Mouse (Mus musculus) midbrain, embryonic 13.5 days (tissue): ENCODE results near the gene E130208F15Rik. TPM values are rescaled to one million over a fixed set of nuclear protein-coding genes. Genes with fewer than 3 reads are reported as not detected.

Experiments used
- ATAC-seq: fragments of 200-750 bp; cut with Nextera tagmentation; 2 replicates; pipeline ENCODE4 v1.8.0; 2017; ENCODE audit warnings: mild to moderate bottlenecking, moderate TSS enrichment, moderate library complexity
- H3K27ac ChIP-seq: fragments of 300-500 bp; sonication (generic); 2 replicates; pipeline ENCODE4 v1.5.1; 2015; ENCODE audit warnings: inconsistent platforms, mild to moderate bottlenecking, moderate library complexity
- H3K27me3 ChIP-seq: fragments of 300-500 bp; sonication (generic); 2 replicates; pipeline ENCODE4 v1.6.1; 2015; ENCODE audit warnings: mild to moderate bottlenecking, inconsistent platforms
- H3K36me3 ChIP-seq: fragments of 300-500 bp; sonication (generic); 2 replicates; pipeline ENCODE4 v1.6.1; 2015; ENCODE audit warnings: mild to moderate bottlenecking, inconsistent platforms
- H3K4me1 ChIP-seq: fragments of 300-500 bp; sonication (generic); replicated peaks from 2 replicates; pipeline ENCODE4 v1.6.1; 2015; ENCODE audit warnings: inconsistent platforms
- H3K4me2 ChIP-seq: fragments of 300-500 bp; sonication (generic); replicated peaks from 2 replicates; pipeline ENCODE4 v1.6.1; 2015; ENCODE audit warnings: moderate library complexity, mild to moderate bottlenecking, inconsistent platforms
- H3K4me3 ChIP-seq: fragments of 300-500 bp; sonication (generic); replicated peaks from 2 replicates; pipeline ENCODE4 v1.5.1; 2015; ENCODE audit warnings: mild to moderate bottlenecking, inconsistent platforms
- H3K9ac ChIP-seq: fragments of 300-500 bp; sonication (generic); replicated peaks from 2 replicates; pipeline ENCODE4 v1.6.1; 2015; ENCODE audit warnings: mild to moderate bottlenecking, inconsistent platforms
- H3K9me3 ChIP-seq: fragments of 300-500 bp; sonication (generic); 2 replicates; pipeline ENCODE4 v1.6.1; 2016; ENCODE audit warnings: mild to moderate bottlenecking, inconsistent platforms
- WGBS: fragments of 180-500 bp; shearing (Covaris S2); methylation state at CpG from one replicate; pipeline ENCODE4 v1.1.7; 2015; 5-methylcytosine and 5-hydroxymethylcytosine counted together
- polyA plus RNA-seq: library from polyadenylated mRNA; unstranded; fragments of >200 nt; fragmentation: Nextera tagmentation; extraction: Ambion mirVana; gene quantifications from 2 replicates; pipeline ENCODE4 v1.2.1, GENCODE M21; 2015

E130208F15Rik gene
- polyA plus RNA-seq = not detected in 2 replicates

- peak within 1 kb of the TSS; percentile 87 for H3K4me2 ChIP-seq
- no peaks in the 10 kb centered on the region for H3K9me3 ChIP-seq
- WGBS = under 1% methylated on average over 63 of the region's 63 CpGs
- peak within 1 kb of the TSS; percentile 89 for H3K9ac ChIP-seq
- peak; percentile 85 for ATAC-seq
- H3K27me3 ChIP-seq = 0 out of 2 replicates have a peak, but pooled peaks cover 9% of the 10 kb centered on the region
- H3K4me1 ChIP-seq = peaks cover 18% of the 10 kb centered on the region
- peak within 1 kb of the TSS; percentile 81 for H3K4me3 ChIP-seq
- H3K36me3 ChIP-seq = no peaks in the 10 kb centered on the region
- peak within 1 kb of the TSS; percentile 80 for H3K27ac ChIP-seq
Measured at GRCm38 (mm10) chr7:30321539-30322284, at the start of gene E130208F15Rik. E130208F15Rik (plus strand) TSS chr7:30321740.

GRCm38 (mm10) chr7:30274383-30274782, 47.2 kb upstream of the E130208F15Rik start:
- Histone ChIP-seq H3K4me3 (no peak overlapping the region), H3K4me2 (no peak overlapping the region), H3K27me3 (no peaks in the 10 kb centered on the region), H3K4me1 (peaks cover 5% of the 10 kb centered on the region), H3K36me3 (peaks cover 7% of the 10 kb centered on the region; the same call in 1 of the 2 replicates), H3K9ac (no peak overlapping the region), H3K27ac (no peak overlapping the region), H3K9me3 (no peaks in the 10 kb centered on the region)
- WGBS = 91% methylated on average over 6 of the region's 6 CpGs
- ATAC-seq = no peak

DNA sequence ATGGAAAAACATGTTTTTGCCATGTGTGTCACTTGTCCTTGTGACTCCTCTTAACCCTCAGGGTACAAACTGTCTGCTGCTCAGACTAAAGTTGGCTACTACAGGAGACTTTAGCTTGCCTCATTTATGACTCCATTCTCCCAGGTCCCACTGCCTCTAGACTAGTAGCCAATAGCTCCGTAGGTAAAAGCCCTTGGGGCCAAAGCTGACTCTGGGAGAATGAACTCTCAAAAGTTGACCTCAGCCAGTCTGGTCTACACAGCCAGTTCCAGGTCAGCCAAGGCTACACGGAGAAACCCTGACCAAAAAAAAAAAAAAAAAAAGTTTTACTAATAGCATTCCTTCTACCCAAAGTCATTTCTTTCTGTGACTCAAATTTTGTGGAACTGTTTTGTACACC, 42.6 kb upstream of the E130208F15Rik start:
- Histone ChIP-seq H3K4me3 (peak overlapping the region; percentile 75; the same call in 1 of the 2 replicates), H3K27me3 (no peaks in the 10 kb centered on the region), H3K27ac (no peak overlapping the region), H3K4me2 (peak overlapping the region; percentile 92), H3K9me3 (no peaks in the 10 kb centered on the region), H3K36me3 (no peaks in the 10 kb centered on the region), H3K4me1 (peaks cover 19% of the 10 kb centered on the region), H3K9ac (no peak overlapping the region)
- WGBS = 64% methylated on average over 2 of the region's 2 CpGs
- ATAC-seq = no peak

- H3K9me3 ChIP-seq = no peaks in the 10 kb centered on the region
- H3K4me2 ChIP-seq = peak overlapping the region; percentile 92
- H3K9ac ChIP-seq = peak overlapping the region; percentile 72
- H3K27ac ChIP-seq = peak overlapping the region; percentile 98; the same call in 1 of the 2 replicates
- no peaks in the 10 kb centered on the region for H3K27me3 ChIP-seq
- H3K4me1 ChIP-seq = peaks cover 19% of the 10 kb centered on the region
- no peaks in the 10 kb centered on the region for H3K36me3 ChIP-seq
- WGBS = under 1% methylated on average over 6 of the region's 6 CpGs
- H3K4me3 ChIP-seq = peak overlapping the region; percentile 75
- peak; percentile 24; the same call in 1 of the 2 replicates for ATAC-seq
Measured at GRCm38 (mm10) chr7:30279536-30279935, 42.0 kb upstream of the E130208F15Rik start.

GRCm38 (mm10) chr7:30279951-30280669, 41.4 kb upstream of the E130208F15Rik start, which contains the start of the genes Thap8 and Wdr62:
Thap8 (plus strand) TSS chr7:30280094.
Wdr62 (minus strand) TSS chr7:30280419.
- H3K9ac ChIP-seq = peak within 1 kb of the TSS; percentile 72
- ATAC-seq = peak; percentile 96
- H3K9me3 ChIP-seq = no peaks in the 10 kb centered on the region
- peaks cover 19% of the 10 kb centered on the region for H3K4me1 ChIP-seq
- H3K27ac ChIP-seq = peak within 1 kb of the TSS; percentile 98
- under 1% methylated on average over 49 of the region's 49 CpGs for WGBS
- peak within 1 kb of the TSS; percentile 75 for H3K4me3 ChIP-seq
- H3K27me3 ChIP-seq = no peaks in the 10 kb centered on the region
- H3K4me2 ChIP-seq = peak within 1 kb of the TSS; percentile 92
- H3K36me3 ChIP-seq = no peaks in the 10 kb centered on the region

DNA sequence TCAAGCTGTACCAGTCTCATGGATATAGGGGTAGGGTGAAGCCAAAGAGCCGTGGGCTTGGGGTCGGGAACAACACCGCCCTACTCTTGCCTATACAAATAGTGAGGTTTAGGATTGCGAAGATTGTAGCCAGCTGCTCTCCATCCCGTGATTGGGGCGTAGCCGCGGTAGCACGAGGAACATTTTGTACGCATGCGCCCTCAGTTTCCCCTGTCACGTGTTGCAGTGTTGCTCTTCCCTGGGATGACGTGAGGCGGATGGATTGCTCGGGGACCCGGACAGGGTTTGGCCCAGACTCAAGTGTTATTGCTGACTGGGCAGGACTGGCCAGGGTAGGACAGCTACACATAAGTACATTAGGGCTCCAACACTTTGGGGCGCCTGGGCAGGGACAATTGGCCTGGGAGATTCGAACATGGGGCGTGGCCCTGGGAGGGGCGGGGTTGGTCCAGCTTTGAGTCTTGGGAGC, 40.8 kb upstream of the E130208F15Rik start:
- Histone ChIP-seq H3K27me3 (no peaks in the 10 kb centered on the region), H3K9me3 (no peaks in the 10 kb centered on the region), H3K27ac (peak overlapping the region; percentile 98), H3K4me2 (peak overlapping the region; percentile 92), H3K36me3 (no peaks in the 10 kb centered on the region), H3K4me3 (peak overlapping the region; percentile 75), H3K4me1 (peaks cover 19% of the 10 kb centered on the region), H3K9ac (peak overlapping the region; percentile 72)
- WGBS = under 1% methylated on average over 20 of the region's 20 CpGs
- ATAC-seq = peak; percentile 91

DNA sequence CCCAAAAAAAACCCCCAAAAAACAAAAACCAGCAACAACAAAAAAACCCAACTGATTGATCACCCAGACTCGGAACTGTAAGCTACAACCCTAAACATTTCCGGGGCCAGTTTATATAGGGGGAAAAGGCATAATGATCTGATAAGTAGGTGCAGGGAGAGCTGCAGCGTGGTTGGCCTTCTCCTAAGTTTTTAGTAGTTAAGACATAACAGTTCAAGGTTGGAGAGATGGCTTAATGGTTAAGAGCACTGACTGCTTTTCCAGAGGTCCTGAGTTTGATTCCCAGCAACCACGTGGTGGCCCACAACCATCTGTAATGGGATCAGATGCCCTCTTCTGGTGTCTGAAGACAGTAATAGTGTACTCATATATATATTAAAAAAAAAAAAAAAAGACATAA, 40.0 kb upstream of the E130208F15Rik start:
- Histone ChIP-seq H3K4me2 (peak overlapping the region; percentile 92), H3K27me3 (no peaks in the 10 kb centered on the region), H3K4me3 (peak overlapping the region; percentile 75; the same call in 1 of the 2 replicates), H3K9ac (no peak overlapping the region), H3K27ac (no peak overlapping the region), H3K36me3 (no peaks in the 10 kb centered on the region), H3K9me3 (no peaks in the 10 kb centered on the region), H3K4me1 (peaks cover 19% of the 10 kb centered on the region)
- ATAC-seq = no peak
- 76% methylated on average over 4 of the region's 4 CpGs for WGBS

- Histone ChIP-seq H3K9me3 (no peaks in the 10 kb centered on the region), H3K27me3 (no peaks in the 10 kb centered on the region), H3K4me2 (no peak overlapping the region), H3K27ac (no peak overlapping the region), H3K4me1 (peaks cover 19% of the 10 kb centered on the region), H3K4me3 (no peak overlapping the region), H3K9ac (no peak overlapping the region), H3K36me3 (no peaks in the 10 kb centered on the region)
- no peak for ATAC-seq
- WGBS = 79% methylated on average over 7 of the region's 7 CpGs
Measured at GRCm38 (mm10) chr7:30282740-30283139, 38.8 kb upstream of the E130208F15Rik start.

DNA sequence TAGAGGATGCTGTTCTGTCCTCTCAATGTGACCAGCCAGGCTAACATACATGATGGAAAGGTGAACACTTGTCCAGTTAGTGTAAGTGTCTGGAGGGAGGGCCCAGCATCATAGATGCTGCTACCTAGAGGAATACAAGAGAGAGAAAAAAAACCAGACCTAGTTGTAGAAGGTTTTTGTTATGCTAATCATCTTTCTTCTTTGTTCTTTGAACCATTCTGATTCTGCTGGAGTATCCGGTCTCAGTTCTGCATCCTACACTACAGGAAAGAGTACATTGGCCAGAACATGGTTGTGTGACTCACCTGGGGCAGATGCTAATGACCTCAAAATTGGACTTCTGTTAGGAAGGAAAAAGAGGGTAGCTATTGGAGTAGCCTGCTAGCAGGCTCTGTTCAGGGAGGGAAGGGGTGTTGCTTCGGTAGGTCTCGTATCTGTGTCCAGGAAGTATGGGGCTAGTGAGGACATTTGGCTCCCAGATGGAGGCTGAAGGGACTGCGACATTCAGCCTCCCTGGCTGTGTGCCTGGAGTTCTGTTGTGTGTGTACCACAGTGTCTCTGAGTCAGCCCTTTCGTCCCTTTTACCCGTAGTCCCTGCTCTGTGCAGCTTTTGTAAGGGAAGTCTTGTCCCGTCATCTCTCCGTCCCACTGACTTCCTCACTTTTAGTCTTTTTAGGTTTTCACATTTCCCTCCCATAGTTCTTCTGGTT, 34.7 kb upstream of the E130208F15Rik start:
- peaks cover 16% of the 10 kb centered on the region for H3K4me1 ChIP-seq
- 71% methylated on average over 8 of the region's 8 CpGs for WGBS
- H3K4me3 ChIP-seq = no peak overlapping the region
- H3K9ac ChIP-seq = no peak overlapping the region
- ATAC-seq = no peak
- no peak overlapping the region for H3K27ac ChIP-seq
- no peak overlapping the region for H3K4me2 ChIP-seq
- H3K36me3 ChIP-seq = no peaks in the 10 kb centered on the region
- 0 out of 2 replicates have a peak, but pooled peaks cover 4% of the 10 kb centered on the region for H3K27me3 ChIP-seq
- no peaks in the 10 kb centered on the region for H3K9me3 ChIP-seq

DNA sequence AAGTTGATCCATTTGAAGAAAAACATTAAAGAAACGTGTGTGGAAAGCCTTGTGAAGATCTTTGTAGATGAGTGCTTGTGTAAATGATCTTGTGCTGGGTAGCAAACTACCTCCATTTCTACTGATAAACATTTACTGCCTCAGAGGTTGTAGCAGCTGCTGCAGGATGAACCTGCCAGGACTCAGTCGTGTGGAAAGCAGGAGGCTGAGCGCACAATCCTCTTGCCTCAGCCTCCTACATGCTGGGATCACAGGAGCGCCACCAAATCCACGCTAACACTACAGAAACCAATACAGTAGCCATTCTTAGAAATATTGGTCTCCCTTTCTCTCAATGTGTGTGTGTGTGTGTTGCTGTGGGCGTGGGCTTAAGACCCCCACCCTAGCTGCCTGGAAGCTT, 33.5 kb upstream of the E130208F15Rik start:
- Histone ChIP-seq H3K27ac (no peak overlapping the region), H3K27me3 (0 out of 2 replicates have a peak, but pooled peaks cover 4% of the 10 kb centered on the region), H3K9ac (no peak overlapping the region), H3K36me3 (no peaks in the 10 kb centered on the region; the same call in 1 of the 2 replicates), H3K4me1 (peaks cover 26% of the 10 kb centered on the region), H3K4me3 (no peak overlapping the region), H3K4me2 (no peak overlapping the region), H3K9me3 (no peaks in the 10 kb centered on the region)
- WGBS = 73% methylated on average over 6 of the region's 6 CpGs
- ATAC-seq = no peak

DNA sequence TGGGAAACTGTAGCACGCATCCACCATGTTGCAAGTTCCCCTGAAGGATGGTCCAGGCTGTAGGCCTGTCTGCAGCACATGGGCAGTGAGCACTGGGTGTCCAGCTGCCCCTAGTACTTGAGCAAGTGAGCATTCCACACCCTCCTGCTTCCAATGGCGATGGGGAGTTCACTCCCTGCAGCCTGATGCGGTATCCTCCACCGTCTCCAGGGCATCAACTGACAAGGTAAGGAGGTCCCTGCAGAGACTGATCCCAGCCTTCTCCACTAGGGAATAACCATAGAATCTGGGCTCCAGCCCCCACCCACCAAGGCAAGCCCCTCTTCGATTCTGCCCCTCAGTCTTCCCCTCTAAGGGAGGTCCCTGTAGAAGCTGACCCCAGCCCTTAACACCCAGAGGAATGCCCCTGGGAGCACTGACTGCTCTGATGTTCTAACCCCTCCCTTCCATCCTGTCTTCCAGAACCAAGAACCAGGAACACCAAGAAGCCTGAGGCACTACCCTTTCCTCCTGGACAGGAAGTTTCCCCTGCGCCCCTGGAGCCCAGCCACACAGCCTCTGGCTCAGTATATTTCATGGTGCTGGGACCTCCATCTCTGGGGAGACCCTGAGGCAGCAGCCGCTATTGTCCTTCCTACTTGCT, 32.3 kb upstream of the E130208F15Rik start:
- Histone ChIP-seq H3K36me3 (peaks cover 8% of the 10 kb centered on the region), H3K9ac (no peak overlapping the region; the same call in 1 of the 2 replicates), H3K9me3 (no peaks in the 10 kb centered on the region), H3K4me1 (peaks cover 36% of the 10 kb centered on the region), H3K27me3 (0 out of 2 replicates have a peak, but pooled peaks cover 4% of the 10 kb centered on the region), H3K27ac (no peak overlapping the region), H3K4me2 (no peak overlapping the region), H3K4me3 (no peak overlapping the region)
- WGBS = 69% methylated on average over 7 of the region's 7 CpGs
- no peak for ATAC-seq
